Mouse (Mus musculus) ovary, postnatal 36 days (tissue): ENCODE results near the gene Rnf181.
A peak's percentile ranks its signal among the peaks of the same experiment; 100 is the strongest.

Source experiments
- DNase-seq: peaks from one replicate; pipeline ENCODE4 v3.0.0; 2022; ENCODE audit warnings: low spot score, mixed read lengths

Gene Rnf181

GRCm38 (mm10) chr6:72366844-72367443, at the start of gene Rnf181:
TSS of gene Rnf181 (minus strand) at chr6:72366956.
- no peak for DNase-seq

- no peak for DNase-seq
Measured at GRCm38 (mm10) chr6:72415964-72416772, 49.4 kb upstream of the Rnf181 start.

- no peak for DNase-seq
Measured at GRCm38 (mm10) chr6:72415181-72415580, 48.4 kb upstream of the Rnf181 start.

- DNase-seq = peak; percentile 95
Measured at GRCm38 (mm10) chr6:72414076-72414756, 47.5 kb upstream of the Rnf181 start, which contains the start of gene Ggcx. TSS of gene Ggcx (plus strand) at chr6:72414308.

- no peak for DNase-seq
Measured at GRCm38 (mm10) chr6:72410518-72410917, 43.8 kb upstream of the Rnf181 start.

GRCm38 (mm10) chr6:72410003-72410402, 43.2 kb upstream of the Rnf181 start:
- no peak for DNase-seq

- peak; percentile 32 for DNase-seq
Measured at GRCm38 (mm10) chr6:72409567-72409966, 42.8 kb upstream of the Rnf181 start.

- DNase-seq = peak; percentile 77
Measured at GRCm38 (mm10) chr6:72407119-72407518, 40.4 kb upstream of the Rnf181 start.

- no peak for DNase-seq
Measured at GRCm38 (mm10) chr6:72405356-72405755, 38.6 kb upstream of the Rnf181 start.

- peak; percentile 71 for DNase-seq
Measured at GRCm38 (mm10) chr6:72401875-72402274, 35.1 kb upstream of the Rnf181 start.

- no peak for DNase-seq
Measured at GRCm38 (mm10) chr6:72399967-72400366, 33.2 kb upstream of the Rnf181 start.

GRCm38 (mm10) chr6:72396837-72397251, 30.1 kb upstream of the Rnf181 start:
- DNase-seq = no peak

- DNase-seq = no peak
Measured at GRCm38 (mm10) chr6:72392341-72392740, 25.6 kb upstream of the Rnf181 start.

- peak; percentile 43 for DNase-seq
Measured at GRCm38 (mm10) chr6:72390795-72391521, 24.2 kb upstream of the Rnf181 start.

GRCm38 (mm10) chr6:72389941-72390771, 23.4 kb upstream of the Rnf181 start, which contains the start of gene Vamp8:
TSS of gene Vamp8 (minus strand) at chr6:72390703.
- peak; percentile 82 for DNase-seq

- no peak for DNase-seq
Measured at GRCm38 (mm10) chr6:72389471-72389940, 22.8 kb upstream of the Rnf181 start.

GRCm38 (mm10) chr6:72388791-72389329, 22.1 kb upstream of the Rnf181 start:
- no peak for DNase-seq

- no peak for DNase-seq
Measured at GRCm38 (mm10) chr6:72388266-72388665, 21.5 kb upstream of the Rnf181 start.

GRCm38 (mm10) chr6:72387816-72388215, 21.1 kb upstream of the Rnf181 start:
- no peak for DNase-seq

- no peak for DNase-seq
Measured at GRCm38 (mm10) chr6:72386561-72386960, 19.8 kb upstream of the Rnf181 start.

GRCm38 (mm10) chr6:72385258-72385657, 18.5 kb upstream of the Rnf181 start:
- DNase-seq = no peak
